8 mouse cellular contexts compared by ENCODE assay signal in the genomic region with DNA sequence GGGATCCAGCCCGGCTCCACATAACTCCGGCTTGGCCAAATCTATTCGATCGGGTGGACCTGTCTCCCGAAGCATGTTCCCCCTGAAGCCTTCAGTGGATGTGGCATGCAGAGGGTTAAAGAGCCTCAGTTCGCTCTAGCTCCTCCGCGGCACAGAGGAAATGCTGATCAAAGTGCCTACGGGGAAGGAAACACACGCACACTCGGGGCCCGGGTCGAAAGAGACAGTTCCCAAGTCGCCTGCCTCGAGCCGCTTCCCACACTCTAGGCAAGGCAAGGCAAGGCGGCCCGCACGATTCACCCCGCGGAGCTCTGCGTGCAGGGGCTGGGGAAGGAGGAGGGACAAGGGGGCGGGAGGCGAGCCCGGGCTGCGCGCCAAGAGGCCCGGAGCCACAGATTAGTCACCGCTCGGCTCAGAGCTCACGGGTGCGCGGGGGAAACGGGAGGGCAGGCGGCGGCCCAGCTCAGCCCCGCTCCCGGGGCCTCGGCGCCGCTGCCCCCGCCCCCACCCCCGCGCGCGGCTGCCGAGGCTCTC.
DNase-seq lines count a peak whose midpoint lies in the region; ATAC-seq and TF ChIP-seq lines count a peak whose summit lies in the region.

No protein-coding gene starts in this region.

- WGBS in forebrain, embryonic 15.5 days, result 2% methylated on average over 40 of the region's 47 CpGs
- WGBS in lung, embryonic 15.5 days, result 2% methylated on average over 27 of the region's 47 CpGs

- H3K27ac ChIP-seq in CH12.LX (ENCODE audit: insufficient read depth, low read depth), result peak overlapping the region; percentile 66
- H3K27ac ChIP-seq in forebrain, embryonic 15.5 days (replicated peaks), result peak overlapping the region; percentile 98
- peak overlapping the region; percentile 92 for H3K27ac ChIP-seq in lung, embryonic 15.5 days

- intact Hi-C loops in heart, postnatal 36 days (cut with DNase I), result loop anchor here (2.0 to 5.0 kb wide), 2 partner anchors 66 to 161 kb away; no protein-coding TSS in a partner anchor

- no peak for TF ChIP-seq CTCF in CH12.LX (conservative IDR thresholded peaks at IDR 0.05 in 1 of 2, IDR thresholded peaks at IDR 0.05 in 1 of 2; ENCODE audit: low read depth in 2 of 2, low read length in 2 of 2)

- H3K27me3 ChIP-seq in CH12.LX (replicated peaks), result no peaks in the 10 kb centered on the region
- H3K27me3 ChIP-seq in forebrain, embryonic 15.5 days, result peaks cover 18% of the 10 kb centered on the region
- H3K27me3 ChIP-seq in lung, embryonic 15.5 days, result peaks cover 65% of the 10 kb centered on the region

- ATAC-seq in forebrain, embryonic 15.5 days (replicated peaks), result peak; percentile 41
- ATAC-seq in lung, embryonic 15.5 days (ENCODE audit: borderline replicate concordance, extremely low read depth, low FRiP score, low TSS enrichment), result peak; percentile 72; the same call in 1 of the 2 replicates

- in situ Hi-C loops in CH12.LX (cut with MboI; ENCODE audit: low pct_ligation_motif_present, low pct_unique_long_range_greater_than_20kb, low sequenced_read_pairs), result no loop called here

- TF ChIP-seq POLR2A in CH12.LX (IDR thresholded peaks at IDR 0.05; ENCODE audit: low read depth, low read length), result no peak

- no peaks in the 10 kb centered on the region for H3K36me3 ChIP-seq in CH12.LX (replicated peaks in 1 of 2; ENCODE audit: control insufficient read depth in 1 of 2, insufficient read depth in 1 of 2, low read length in 1 of 2)
- H3K36me3 ChIP-seq in forebrain, embryonic 15.5 days, result no peaks in the 10 kb centered on the region
- H3K36me3 ChIP-seq in lung, embryonic 15.5 days, result no peaks in the 10 kb centered on the region

- 0 out of 2 replicates have a peak overlapping the region, but pooled peaks have one; percentile 11 for H3K4me2 ChIP-seq in CH12.LX (ENCODE audit: insufficient read depth, low read depth, poor library complexity, severe bottlenecking)
- H3K4me2 ChIP-seq in forebrain, embryonic 15.5 days (replicated peaks), result peak overlapping the region; percentile 86
- peak overlapping the region; percentile 88 for H3K4me2 ChIP-seq in lung, embryonic 15.5 days

- dilution Hi-C loops in CH12.LX (cut with MboI; ENCODE audit: extremely low pct_ligation_motif_present, extremely low pct_unique_long_range_greater_than_20kb, low sequenced_read_pairs), result no loop called here

- peaks cover 19% of the 10 kb centered on the region for H3K79me2 ChIP-seq in CH12.LX (replicated peaks; ENCODE audit: control insufficient read depth, extremely low read depth, insufficient read depth, poor library complexity, severe bottlenecking)

- H3K9me3 ChIP-seq in CH12.LX (replicated peaks; ENCODE audit: low read length), result peaks cover 6% of the 10 kb centered on the region
- no peaks in the 10 kb centered on the region for H3K9me3 ChIP-seq in forebrain, embryonic 15.5 days
- no peaks in the 10 kb centered on the region for H3K9me3 ChIP-seq in lung, embryonic 15.5 days

- no peak for TF ChIP-seq EP300 in CH12.LX (IDR thresholded peaks at IDR 0.05; ENCODE audit: low read length)

- peak; percentile 10 for DNase-seq in CH12.LX (ENCODE audit: extremely low read depth)
- DNase-seq in c-Kit-positive CD71-positive TER-119-positive erythroid progenitor cells, embryonic 14.5 days (ENCODE audit: low spot score), result peak; percentile 21
- DNase-seq in heart, postnatal 36 days, result peak; percentile 75 to 81
- DNase-seq in layer of hippocampus, adult 18-20 months (ENCODE audit: low spot score in 2 of 2), result peak; percentile 57 to 66
- peak; percentile 79 for DNase-seq in ovary, adult 18-20 months (ENCODE audit: low spot score)
- DNase-seq in thymus, postnatal 25 days, result peak; percentile 73

- peak overlapping the region in 2 of 3 experiments; percentile 30 to 50 for H3K4me3 ChIP-seq in CH12.LX (replicated peaks in 1 of 3; ENCODE audit: low read depth in 2 of 3, low read length in 2 of 3, poor library complexity in 1 of 3)
- H3K4me3 ChIP-seq in forebrain, embryonic 15.5 days, result peak overlapping the region; percentile 48
- peak overlapping the region; percentile 50 for H3K4me3 ChIP-seq in lung, embryonic 15.5 days

- peak overlapping the region; percentile 48; the same call in 1 of the 2 replicates for H3K9ac ChIP-seq in CH12.LX (ENCODE audit: insufficient read depth, low read depth)
- peak overlapping the region; percentile 58 for H3K9ac ChIP-seq in forebrain, embryonic 15.5 days (replicated peaks)
- peak overlapping the region; percentile 60 for H3K9ac ChIP-seq in lung, embryonic 15.5 days

- H3K4me1 ChIP-seq in CH12.LX (ENCODE audit: control insufficient read depth in 1 of 2, insufficient read depth in 2 of 2), result peaks cover 3 to 5% of the 10 kb centered on the region in 2 experiments; a peak in 2 of 4 replicates
- peaks cover 40% of the 10 kb centered on the region for H3K4me1 ChIP-seq in forebrain, embryonic 15.5 days
- peaks cover 36% of the 10 kb centered on the region for H3K4me1 ChIP-seq in lung, embryonic 15.5 days

- no peak for TF ChIP-seq RAD21 in CH12.LX (IDR thresholded peaks at IDR 0.05; ENCODE audit: low read depth, low read length)

TF ChIP-seq in CH12.LX, 34 proteins besides CTCF, POLR2A, EP300 and RAD21:
- TF ChIP-seq CHD2 (IDR thresholded peaks at IDR 0.05; ENCODE audit: low read length), result no peak
- no peak for TF ChIP-seq MAX (IDR thresholded peaks at IDR 0.05; ENCODE audit: low read length)
- peak; percentile 38; the same call in 1 of the 2 replicates for TF ChIP-seq BHLHE40 (IDR thresholded peaks at IDR 0.05; ENCODE audit: low read depth, low read length)
TF ChIP-seq in CH12.LX: peak in this region for 1.

Comparison
In these comparisons a context has a peak if more than half of its experiments do, and no peak if none do; other contexts are left out.
1. Peak in every context shown above with its lines: DNase-seq, ATAC-seq, H3K4me3 ChIP-seq and H3K27ac ChIP-seq.
2. DNase-seq: peak in every context shown above with its lines; median percentile 79 in ovary, adult 18-20 months; 78 in heart, postnatal 36 days; 73 in thymus, postnatal 25 days; 62 in layer of hippocampus, adult 18-20 months; 21 in c-Kit-positive CD71-positive TER-119-positive erythroid progenitor cells, embryonic 14.5 days; 10 in CH12.LX.
3. H3K4me2 ChIP-seq: peak in every context shown above with its lines; median percentile 88 in lung, embryonic 15.5 days; 86 in forebrain, embryonic 15.5 days; 11 in CH12.LX.